Mouse (Mus musculus) spleen, embryonic (tissue): ENCODE measurements around the gene Tmprss3.

ENCODE experiments used
- CTCF ChIA-PET: fragments of 350-600 bp; sonication (Branson Sonifier 250); formaldehyde crosslinking; loops from one replicate; lab custom pipeline; 2022; lab: Charles Lee

Tmprss3 gene

GRCm38 (mm10) chr17:31196283-31196682 lies 2.5 kb downstream of the Tmprss3 start:
- CTCF ChIA-PET = no interaction called here

GRCm38 (mm10) chr17:31195207-31195606 lies 3.6 kb downstream of the Tmprss3 start:
- CTCF ChIA-PET = no interaction called here

GRCm38 (mm10) chr17:31193360-31193759 lies 5.4 kb downstream of the Tmprss3 start:
- CTCF ChIA-PET = interaction anchor here (0.6 kb wide), 2 partner anchors 61 to 187 kb away, joined by 3 read pairs; no protein-coding TSS in a partner anchor

- CTCF ChIA-PET = interaction anchor here (0.6 kb wide), 1 partner anchor 186 kb away, joined by 3 read pairs; no protein-coding TSS in a partner anchor
Measured at GRCm38 (mm10) chr17:31192663-31193062, 6.1 kb downstream of the Tmprss3 start.

GRCm38 (mm10) chr17:31191825-31192224 lies 7.0 kb downstream of the Tmprss3 start:
- CTCF ChIA-PET = no interaction called here

GRCm38 (mm10) chr17:31187370-31187769 lies 11.4 kb downstream of the Tmprss3 start:
- CTCF ChIA-PET = no interaction called here

GRCm38 (mm10) chr17:31184269-31184990 lies 14.3 kb downstream of the Tmprss3 start:
- CTCF ChIA-PET = no interaction called here

- CTCF ChIA-PET = no interaction called here
Measured at GRCm38 (mm10) chr17:31183180-31183974, 15.4 kb downstream of the Tmprss3 start.

GRCm38 (mm10) chr17:31181490-31181889 lies 17.3 kb downstream of the Tmprss3 start:
- CTCF ChIA-PET = interaction anchor here (0.6 kb wide), 1 partner anchor 65 kb away, joined by 13 read pairs; no protein-coding TSS in a partner anchor

- CTCF ChIA-PET = no interaction called here
Measured at GRCm38 (mm10) chr17:31176321-31176720, 22.5 kb downstream of the Tmprss3 start.

- CTCF ChIA-PET = no interaction called here
Measured at GRCm38 (mm10) chr17:31169796-31170195, 29.0 kb downstream of the Tmprss3 start.

GRCm38 (mm10) chr17:31165127-31165526 lies 33.6 kb downstream of the Tmprss3 start, which contains the start of gene Tff1:
Gene Tff1 (minus strand): TSS chr17:31165277.
- CTCF ChIA-PET = no interaction called here

GRCm38 (mm10) chr17:31163821-31164220 lies 35.0 kb downstream of the Tmprss3 start:
- CTCF ChIA-PET = no interaction called here

- CTCF ChIA-PET = no interaction called here
Measured at GRCm38 (mm10) chr17:31162607-31163006, 36.2 kb downstream of the Tmprss3 start.

GRCm38 (mm10) chr17:31160291-31160690 lies 38.5 kb downstream of the Tmprss3 start:
- CTCF ChIA-PET = no interaction called here

GRCm38 (mm10) chr17:31157921-31158320 lies 40.9 kb downstream of the Tmprss3 start:
- CTCF ChIA-PET = no interaction called here

- CTCF ChIA-PET = no interaction called here
Measured at GRCm38 (mm10) chr17:31153785-31154184, 45.0 kb downstream of the Tmprss3 start.

GRCm38 (mm10) chr17:31152966-31153499 lies 45.7 kb downstream of the Tmprss3 start:
- CTCF ChIA-PET = no interaction called here

- CTCF ChIA-PET = no interaction called here
Measured at GRCm38 (mm10) chr17:31152512-31152911, 46.3 kb downstream of the Tmprss3 start.

GRCm38 (mm10) chr17:31145998-31146397 lies 52.8 kb downstream of the Tmprss3 start:
- CTCF ChIA-PET = no interaction called here

GRCm38 (mm10) chr17:31144040-31145037 lies 54.4 kb downstream of the Tmprss3 start, which contains the start of gene Tff2:
Gene Tff2 (minus strand): TSS chr17:31144282.
- CTCF ChIA-PET = no interaction called here
